Mouse (Mus musculus) stomach, embryonic 14.5 days (tissue): Measurements from ENCODE around the gene Pycard. TPM values are rescaled to one million over a fixed set of nuclear protein-coding genes. Genes with fewer than 3 reads are reported as not detected.

ENCODE experiments used
- polyA plus RNA-seq: library from polyadenylated mRNA; unstranded; fragments of >200 nt; fragmentation: Nextera tagmentation; extraction: Ambion mirVana; gene quantifications from 2 replicates; pipeline ENCODE4 v1.2.1, GENCODE M21; 2014

Pycard gene
- polyA plus RNA-seq, 1 experiment from 2014 or later = 71.4 TPM

Other genes starting within 250 kb of the Pycard start
- 3.9 and 6.2 TPM in 2 replicates for gene Fbxl19, start 249.3 kb downstream of the Pycard start, polyA plus RNA-seq
- gene Orai3, start 224.1 kb downstream of the Pycard start, polyA plus RNA-seq = 19.6 and 24.8 TPM in 2 replicates
- gene Setd1a, start 217.2 kb downstream of the Pycard start, polyA plus RNA-seq = 31.2 and 32.1 TPM in 2 replicates
- not detected in 2 replicates for gene Gm49388, start 208.3 kb downstream of the Pycard start, polyA plus RNA-seq
- 21.1 and 22.7 TPM in 2 replicates for gene Hsd3b7, start 193.3 kb downstream of the Pycard start, polyA plus RNA-seq
- 29.1 and 29.7 TPM in 2 replicates for gene Stx4a, start 169.6 kb downstream of the Pycard start, polyA plus RNA-seq
- gene Stx1b, start 169.3 kb downstream of the Pycard start, polyA plus RNA-seq = 5.3 and 6.3 TPM in 2 replicates
- gene Zfp646, start 117.6 kb downstream of the Pycard start, polyA plus RNA-seq = 17.1 and 18.9 TPM in 2 replicates
- 13.7 and 18.0 TPM in 2 replicates for gene Zfp668, start 117.0 kb downstream of the Pycard start, polyA plus RNA-seq
- 0.95 and 1.4 TPM in 2 replicates for gene Prss53, start 102.9 kb downstream of the Pycard start, polyA plus RNA-seq
- not detected in 2 replicates for gene Gm21974, start 98.4 kb downstream of the Pycard start, polyA plus RNA-seq
- gene Vkorc1, start 98.2 kb downstream of the Pycard start, polyA plus RNA-seq = 158 and 184 TPM in 2 replicates
- 152 TPM in 2 replicates for gene Bckdk, start 89.8 kb downstream of the Pycard start, polyA plus RNA-seq
- gene Kat8, start 81.4 kb downstream of the Pycard start, polyA plus RNA-seq = 40.3 and 43.0 TPM in 2 replicates
- gene Prss8, start 63.8 kb downstream of the Pycard start, polyA plus RNA-seq = 48.2 and 55.5 TPM in 2 replicates
- 8.2 and 8.5 TPM in 2 replicates for gene Prss36, start 47.1 kb downstream of the Pycard start, polyA plus RNA-seq
- gene Fus, start 26.4 kb downstream of the Pycard start, polyA plus RNA-seq = 71.4 and 72.4 TPM in 2 replicates
- 0.19 TPM in 1 of 2 replicates, not detected in the other for gene Trim72, start 10.1 kb upstream of the Pycard start, polyA plus RNA-seq
- gene Itgam, start 68.8 kb upstream of the Pycard start, polyA plus RNA-seq = 0.77 TPM in 2 replicates
- not detected in 2 replicates for gene Gm49368, start 68.8 kb upstream of the Pycard start, polyA plus RNA-seq
- gene Itgax, start 135.7 kb upstream of the Pycard start, polyA plus RNA-seq = 0.17 TPM in 1 of 2 replicates, not detected in the other
- gene Itgad, start 160.5 kb upstream of the Pycard start, polyA plus RNA-seq = not detected in 2 replicates
- gene Cox6a2, start 212.5 kb upstream of the Pycard start, polyA plus RNA-seq = 0.41 TPM in 1 of 2 replicates, not detected in the other
- gene Armc5, start 243.5 kb upstream of the Pycard start, polyA plus RNA-seq = 11.5 and 12.2 TPM in 2 replicates
- 9.7 and 9.9 TPM in 2 replicates for gene 9130023H24Rik, start 244.2 kb upstream of the Pycard start, polyA plus RNA-seq